ENCODE assay signal across 16 mouse cellular contexts in the genomic region with DNA sequence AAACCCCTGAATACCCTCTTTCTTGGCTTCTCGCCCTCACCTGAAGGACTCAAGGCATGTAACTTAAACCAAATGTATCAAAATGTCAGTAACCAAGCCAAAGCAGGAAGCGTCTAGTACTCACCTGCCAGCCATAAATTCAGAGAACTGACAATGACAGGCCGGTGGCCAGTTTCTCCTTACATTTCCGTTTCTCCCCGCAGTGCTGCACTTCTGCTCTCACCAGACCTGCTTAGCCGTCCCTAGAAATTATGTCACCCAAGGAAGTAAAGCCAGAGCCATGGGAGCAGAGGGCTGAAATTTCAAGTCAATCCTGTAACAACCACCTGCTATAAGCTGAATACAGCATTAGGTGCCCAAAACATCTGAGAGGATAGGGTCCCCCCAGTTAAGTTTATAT. TPM values are rescaled to one million over a fixed set of nuclear protein-coding genes. Genes with fewer than 3 reads are reported as not detected.
DNase-seq lines count a peak whose midpoint lies in the region; ATAC-seq and TF ChIP-seq lines count a peak whose summit lies in the region.
"Had no signal": no experiment of that assay in that cellular context is flagged by ENCODE, and none has a peak within 500 bp of the region (broad histone marks: within the 10 kb centered on the region; RNA-seq: fewer than 3 reads in every experiment).

No protein-coding gene starts in this region.

- ATAC-seq in intestine, embryonic 14.5 days (replicated peaks; ENCODE audit: low FRiP score, low TSS enrichment, low read depth) = 0 out of 2 replicates have a peak, but pooled peaks have one; percentile 1
- ATAC-seq in intestine, postnatal 0 days = no peak
- ATAC-seq in hematopoietic stem cell, adult 5-6 weeks (replicated peaks in 1 of 2; ENCODE audit: insufficient read depth in 1 of 2, low FRiP score in 2 of 2, low TSS enrichment in 1 of 2, low read depth in 1 of 2, poor library complexity in 2 of 2, severe bottlenecking in 2 of 2) = peak; percentile 54 to 62

- H3K27me3 ChIP-seq in intestine, embryonic 14.5 days (replicated peaks; ENCODE audit: control insufficient read depth, insufficient read depth, low read length) = no peaks in the 10 kb centered on the region
- H3K27me3 ChIP-seq in intestine, postnatal 0 days (replicated peaks; ENCODE audit: control insufficient read depth, insufficient read depth, low read length) = no peaks in the 10 kb centered on the region

- peak; percentile 28 for DNase-seq in heart, adult 11 months
- DNase-seq in heart, postnatal 36 days = no peak
- no peak for DNase-seq in intestine, embryonic 14.5 days (ENCODE audit: low spot score)
- DNase-seq in CD4-positive helper T cell, adult 2 months (ENCODE audit: low read depth, low spot score) = peak; percentile 6
- DNase-seq in left cerebral cortex, postnatal 25 days (ENCODE audit: low spot score in 2 of 2) = no peak
- DNase-seq in frontal cortex, postnatal 14 days (ENCODE audit: low spot score in 2 of 2) = no peak
- DNase-seq: adrenal gland, postnatal 36 days; gastrocnemius, postnatal 36 days; kidney, adult 18-20 months; kidney, postnatal 4 days; lung, adult 2 months; right cerebral cortex, postnatal 14 days had no signal

- no peak overlapping the region for H3K4me3 ChIP-seq in intestine, embryonic 14.5 days (ENCODE audit: low read depth, low read length)
- H3K4me3 ChIP-seq in intestine, postnatal 0 days (ENCODE audit: low read depth, low read length) = no peak overlapping the region
- H3K4me3 ChIP-seq: erythroblast, embryonic 14.5 days had no signal

- intact Hi-C loops in heart, postnatal 36 days (cut with DNase I) = no loop called here
- intact Hi-C loops in left cerebral cortex, postnatal 25 days (cut with DNase I) = no loop called here

- peaks cover 6% of the 10 kb centered on the region; the same call in 1 of the 2 replicates for H3K4me1 ChIP-seq in intestine, embryonic 14.5 days (replicated peaks; ENCODE audit: control insufficient read depth, insufficient read depth, low read length)
- 0 out of 2 replicates have a peak, but pooled peaks cover 2% of the 10 kb centered on the region for H3K4me1 ChIP-seq in intestine, postnatal 0 days (replicated peaks; ENCODE audit: control insufficient read depth, insufficient read depth, low read length)

- WGBS in intestine, embryonic 14.5 days = 25% methylated on average over 6 of the region's 6 CpGs
- 33% methylated on average over 6 of the region's 6 CpGs for WGBS in intestine, postnatal 0 days

- no peak for TF ChIP-seq CTCF in intestine, postnatal 0 days (IDR thresholded peaks at IDR 0.05; ENCODE audit: low read depth)

- no peaks in the 10 kb centered on the region for H3K9me3 ChIP-seq in intestine, embryonic 14.5 days (ENCODE audit: control insufficient read depth, low read length)
- no peaks in the 10 kb centered on the region for H3K9me3 ChIP-seq in intestine, postnatal 0 days (ENCODE audit: control insufficient read depth)

- H3K36me3 ChIP-seq in intestine, embryonic 14.5 days (ENCODE audit: control insufficient read depth, insufficient read depth, low read length) = no peaks in the 10 kb centered on the region
- H3K36me3 ChIP-seq in intestine, postnatal 0 days (ENCODE audit: control insufficient read depth, insufficient read depth) = no peaks in the 10 kb centered on the region

- no peak overlapping the region for H3K4me2 ChIP-seq in intestine, embryonic 14.5 days (ENCODE audit: low read length)
- H3K4me2 ChIP-seq in intestine, postnatal 0 days (replicated peaks; ENCODE audit: low read depth) = no peak overlapping the region

- H3K9ac ChIP-seq in intestine, embryonic 14.5 days (ENCODE audit: low read length) = no peak overlapping the region
- no peak overlapping the region for H3K9ac ChIP-seq in intestine, postnatal 0 days (ENCODE audit: low read depth, low read length)

- no peak overlapping the region for H3K27ac ChIP-seq in intestine, embryonic 14.5 days (ENCODE audit: low read depth)
- H3K27ac ChIP-seq in intestine, postnatal 0 days (ENCODE audit: low read depth, low read length) = no peak overlapping the region
- H3K27ac ChIP-seq: macrophage had no signal

RNA-seq across cellular contexts. Expression of a gene that starts 0.9 kb away (rescaled TPM):
- 1,000 to 10,000 TPM; 1,744 to 1,878 TPM for total RNA-seq in heart, postnatal 36 days (2021)
- polyA plus RNA-seq in intestine, embryonic 14.5 days (2014; fragmentation: Nextera tagmentation; extraction: Ambion mirVana) = 0.34 and 0.39 TPM in 2 replicates
- 1.2 and 1.5 TPM in 2 replicates for polyA plus RNA-seq in intestine, postnatal 0 days (2015; fragmentation: Nextera tagmentation; extraction: Ambion mirVana)
- total RNA-seq in hematopoietic stem cell, adult 5-6 weeks (2017) = 0.60 and 2.8 TPM in 2 replicates
- 10 to 100 TPM in 1 of 2 experiments, 1 to 10 TPM in 1; 9.9 to 22.1 TPM for total RNA-seq in left cerebral cortex, postnatal 25 days (2021)
- polyA plus RNA-seq: erythroblast, embryonic 14.5 days; macrophage had no signal

RNA-seq across cellular contexts. Expression of a gene that starts 53.4 kb away (rescaled TPM):
- 10 to 100 TPM; 14.3 to 15.2 TPM for total RNA-seq in heart, postnatal 36 days (2021)
- 31.1 and 34.6 TPM in 2 replicates for polyA plus RNA-seq in intestine, embryonic 14.5 days (2014; fragmentation: Nextera tagmentation; extraction: Ambion mirVana)
- 3.9 and 4.2 TPM in 2 replicates for polyA plus RNA-seq in intestine, postnatal 0 days (2015; fragmentation: Nextera tagmentation; extraction: Ambion mirVana)
- 77.2 and 90.0 TPM in 2 replicates for total RNA-seq in hematopoietic stem cell, adult 5-6 weeks (2017)
- 10 to 100 TPM; 24.9 to 28.9 TPM for total RNA-seq in left cerebral cortex, postnatal 25 days (2021)

Comparison
In these comparisons a context has a peak if more than half of its experiments do, and no peak if none do; other contexts are left out.
1. DNase-seq: peak in heart, adult 11 months (single experiment) and CD4-positive helper T cell, adult 2 months (single experiment); none in heart, postnatal 36 days (0 of 2), intestine, embryonic 14.5 days (single experiment), left cerebral cortex, postnatal 25 days (0 of 2) and frontal cortex, postnatal 14 days (0 of 2).
2. RNA of a gene that starts 0.9 kb away (total RNA-seq): 1,744 to 1,878 TPM in heart, postnatal 36 days; 9.9 to 22.1 TPM in left cerebral cortex, postnatal 25 days and 0.60 to 2.8 TPM in hematopoietic stem cell, adult 5-6 weeks; every median in the first group is over 10 times any median in the second.